Mouse (Mus musculus): ENCODE results near the gene Zkscan1.
A peak's percentile ranks its signal among the peaks of the same experiment; 100 is the strongest.
"Not testable (repeated sequence)": the region's sequence is repeated elsewhere in the genome, so short reads cannot be mapped to it uniquely, and the experiment has no call there.

The Zkscan1 gene

GRCm38 (mm10) chr5:138084996-138085395 is at the start of gene Zkscan1:
Gene Zkscan1, plus strand, starts transcription at chr5:138085084.
- peak; percentile 38 to 68 for DNase-seq (ENCODE audit: low spot score in 2 of 2)

GRCm38 (mm10) chr5:138052894-138053293 is 32.0 kb upstream of the Zkscan1 start, which contains the start of gene Smok3c:
Gene Smok3c, plus strand, starts transcription at chr5:138053194.
- DNase-seq (ENCODE audit: low spot score in 2 of 2), result not testable (repeated sequence)

- DNase-seq (ENCODE audit: low spot score in 2 of 2), result no peak
These were observed 11.1 kb upstream of the Zkscan1 start for GRCm38 (mm10) chr5:138073803-138074202.

GRCm38 (mm10) chr5:138075684-138076083 is 9.2 kb upstream of the Zkscan1 start:
- DNase-seq (ENCODE audit: low spot score in 2 of 2), result no peak

- no peak for DNase-seq (ENCODE audit: low spot score in 2 of 2)
These were observed 8.7 kb upstream of the Zkscan1 start for GRCm38 (mm10) chr5:138076148-138076547.

GRCm38 (mm10) chr5:138080456-138080855 is 4.4 kb upstream of the Zkscan1 start:
- no peak for DNase-seq (ENCODE audit: low spot score in 2 of 2)

- DNase-seq (ENCODE audit: low spot score in 2 of 2), result no peak
These were observed 3.4 kb upstream of the Zkscan1 start for GRCm38 (mm10) chr5:138081446-138081845.

- DNase-seq (ENCODE audit: low spot score in 2 of 2), result no peak
These were observed 1.5 kb upstream of the Zkscan1 start for GRCm38 (mm10) chr5:138083318-138083900.

- no peak for DNase-seq (ENCODE audit: low spot score in 2 of 2)
These were observed 948 bp upstream of the Zkscan1 start for GRCm38 (mm10) chr5:138083936-138084335.

- DNase-seq (ENCODE audit: low spot score in 2 of 2), result no peak
These were observed 377 bp upstream of the Zkscan1 start for GRCm38 (mm10) chr5:138084507-138084906.

- peak in 1 of 2 experiments; percentile 10 for DNase-seq (ENCODE audit: low spot score in 2 of 2)
These were observed 582 bp downstream of the Zkscan1 start for GRCm38 (mm10) chr5:138085421-138085911.

- no peak for DNase-seq (ENCODE audit: low spot score in 2 of 2)
These were observed 2.0 kb downstream of the Zkscan1 start for GRCm38 (mm10) chr5:138086842-138087241.

GRCm38 (mm10) chr5:138088366-138088765 is 3.5 kb downstream of the Zkscan1 start:
- DNase-seq (ENCODE audit: low spot score in 2 of 2), result no peak

- no peak for DNase-seq (ENCODE audit: low spot score in 2 of 2)
These were observed 4.2 kb downstream of the Zkscan1 start for GRCm38 (mm10) chr5:138089108-138089551.

- DNase-seq (ENCODE audit: low spot score in 2 of 2), result no peak
These were observed 5.4 kb downstream of the Zkscan1 start for GRCm38 (mm10) chr5:138090271-138090670.

- DNase-seq (ENCODE audit: low spot score in 2 of 2), result no peak
These were observed 5.9 kb downstream of the Zkscan1 start for GRCm38 (mm10) chr5:138090737-138091136.

GRCm38 (mm10) chr5:138092771-138093170 is 7.9 kb downstream of the Zkscan1 start:
- no peak for DNase-seq (ENCODE audit: low spot score in 2 of 2)

GRCm38 (mm10) chr5:138094474-138094873 is 9.6 kb downstream of the Zkscan1 start:
- no peak for DNase-seq (ENCODE audit: low spot score in 2 of 2)

GRCm38 (mm10) chr5:138104976-138105375 is 20.1 kb downstream of the Zkscan1 start:
- DNase-seq (ENCODE audit: low spot score in 2 of 2), result no peak

- DNase-seq (ENCODE audit: low spot score in 2 of 2), result no peak
These were observed 22.2 kb downstream of the Zkscan1 start for GRCm38 (mm10) chr5:138107130-138107529.

GRCm38 (mm10) chr5:138109847-138110396 is 25.0 kb downstream of the Zkscan1 start:
- DNase-seq (ENCODE audit: low spot score in 2 of 2), result not testable (repeated sequence)

- DNase-seq (ENCODE audit: low spot score in 2 of 2), result peak; percentile 76 to 81
These were observed 31.6 kb downstream of the Zkscan1 start, which contains the start of gene Zscan21 for GRCm38 (mm10) chr5:138116255-138117198. Gene Zscan21, plus strand, starts transcription at chr5:138116903.
